Mouse (Mus musculus) G1E (cell line): Measurements from ENCODE around the gene Hoxa5.

Experiments
- CTCF ChIP-seq: IDR thresholded peaks from 2 replicates; pipeline ENCODE4 v1.5.1; 2012; ENCODE audit warnings: low read depth, low read length, inconsistent platforms, mixed read lengths
- GATA1 ChIP-seq: IDR thresholded peaks from 2 replicates; pipeline ENCODE4 v1.6.1; 2012; ENCODE audit warnings: borderline replicate concordance, low read length, inconsistent platforms, mixed read lengths
- TAL1 ChIP-seq: conservative IDR thresholded peaks from 2 replicates; pipeline ENCODE4 v1.6.1; 2012; ENCODE audit warnings: low read depth, low read length, inconsistent platforms, mixed read lengths

DNA sequence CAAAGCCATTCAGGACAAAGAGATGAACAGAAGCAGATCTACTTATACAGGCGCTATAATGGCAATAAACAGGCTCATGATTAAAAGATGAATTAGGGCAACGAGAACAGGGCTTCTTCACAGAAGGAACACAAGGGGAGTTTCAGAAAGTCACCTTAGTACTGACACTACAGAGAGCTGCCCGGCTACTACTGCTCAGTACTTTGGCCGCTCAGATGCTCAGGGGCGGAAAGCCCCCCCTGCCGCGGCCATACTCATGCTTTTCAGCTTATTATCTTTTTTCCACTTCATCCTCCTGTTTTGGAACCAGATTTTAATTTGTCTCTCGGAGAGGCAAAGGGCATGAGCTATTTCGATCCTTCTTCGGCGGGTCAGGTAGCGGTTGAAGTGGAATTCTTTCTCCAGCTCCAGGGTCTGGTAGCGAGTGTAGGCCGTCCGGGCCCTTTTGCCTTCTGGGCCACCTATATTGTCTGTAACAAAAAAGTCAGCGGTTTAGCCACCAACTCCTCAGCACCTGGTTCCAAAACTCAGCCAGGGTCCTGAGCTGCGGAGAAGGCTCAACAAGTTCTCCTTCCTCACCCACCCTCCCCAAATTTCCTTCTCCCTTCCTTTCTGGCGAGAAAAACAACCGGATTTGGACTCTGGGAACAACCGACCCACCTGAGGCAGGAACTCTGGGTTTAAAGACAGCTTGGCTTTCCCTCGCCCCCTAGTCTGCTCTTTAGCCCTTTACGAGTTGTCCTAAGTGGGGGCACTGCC, 1.8 kb downstream of the Hoxa5 start:
- TF ChIP-seq GATA1 (no peak), CTCF (no peak), TAL1 (no peak)
